Mouse (Mus musculus): Measurements from ENCODE around the gene Hgd.

Hgd gene

GRCm38 (mm10) chr16:37579994-37580393 lies at the start of gene Hgd:
Hgd (plus strand) TSS chr16:37580153.
- no peak for DNase-seq (ENCODE audit: low read depth, low spot score)

- no peak for DNase-seq (ENCODE audit: low read depth, low spot score)
These were observed 49.8 kb upstream of the Hgd start for GRCm38 (mm10) chr16:37530170-37530569.

- no peak for DNase-seq (ENCODE audit: low read depth, low spot score)
These were observed 47.9 kb upstream of the Hgd start for GRCm38 (mm10) chr16:37532046-37532445.

GRCm38 (mm10) chr16:37533369-37534068 lies 46.4 kb upstream of the Hgd start:
- DNase-seq (ENCODE audit: low read depth, low spot score), result no peak

GRCm38 (mm10) chr16:37539240-37539610 lies 40.7 kb upstream of the Hgd start:
- DNase-seq (ENCODE audit: low read depth, low spot score), result no peak

GRCm38 (mm10) chr16:37539611-37540580 lies 40.1 kb upstream of the Hgd start, which contains the start of the genes Gtf2e1 and Rabl3:
Gtf2e1 (minus strand) TSS chr16:37539789.
Rabl3 (plus strand) TSS chr16:37539885.
- peak; percentile 97 for DNase-seq (ENCODE audit: low read depth, low spot score)

- DNase-seq (ENCODE audit: low read depth, low spot score), result no peak
These were observed 39.2 kb upstream of the Hgd start for GRCm38 (mm10) chr16:37540776-37541175.

- DNase-seq (ENCODE audit: low read depth, low spot score), result no peak
These were observed 33.6 kb upstream of the Hgd start for GRCm38 (mm10) chr16:37546312-37546711.

GRCm38 (mm10) chr16:37550266-37550665 lies 29.7 kb upstream of the Hgd start:
- DNase-seq (ENCODE audit: low read depth, low spot score), result no peak

GRCm38 (mm10) chr16:37550981-37551380 lies 29.0 kb upstream of the Hgd start:
- no peak for DNase-seq (ENCODE audit: low read depth, low spot score)

GRCm38 (mm10) chr16:37552824-37553223 lies 27.1 kb upstream of the Hgd start:
- no peak for DNase-seq (ENCODE audit: low read depth, low spot score)

GRCm38 (mm10) chr16:37562414-37562813 lies 17.5 kb upstream of the Hgd start:
- no peak for DNase-seq (ENCODE audit: low read depth, low spot score)

GRCm38 (mm10) chr16:37562961-37563360 lies 17.0 kb upstream of the Hgd start:
- no peak for DNase-seq (ENCODE audit: low read depth, low spot score)

GRCm38 (mm10) chr16:37565117-37565516 lies 14.8 kb upstream of the Hgd start:
- no peak for DNase-seq (ENCODE audit: low read depth, low spot score)

- DNase-seq (ENCODE audit: low read depth, low spot score), result no peak
These were observed 13.8 kb upstream of the Hgd start for GRCm38 (mm10) chr16:37566107-37566506.

- no peak for DNase-seq (ENCODE audit: low read depth, low spot score)
These were observed 12.6 kb upstream of the Hgd start for GRCm38 (mm10) chr16:37567113-37568050.

- DNase-seq (ENCODE audit: low read depth, low spot score), result no peak
These were observed 8.4 kb upstream of the Hgd start for GRCm38 (mm10) chr16:37571554-37571953.

GRCm38 (mm10) chr16:37572117-37572754 lies 7.7 kb upstream of the Hgd start:
- no peak for DNase-seq (ENCODE audit: low read depth, low spot score)

- no peak for DNase-seq (ENCODE audit: low read depth, low spot score)
These were observed 6.9 kb upstream of the Hgd start for GRCm38 (mm10) chr16:37573061-37573460.

- no peak for DNase-seq (ENCODE audit: low read depth, low spot score)
These were observed 4.6 kb upstream of the Hgd start for GRCm38 (mm10) chr16:37575325-37575724.

- no peak for DNase-seq (ENCODE audit: low read depth, low spot score)
These were observed 362 bp upstream of the Hgd start for GRCm38 (mm10) chr16:37579591-37579990.
